Mouse (Mus musculus) lung, postnatal 10 days (tissue): ENCODE results near the gene Faiml.

Source experiments
- DNase-seq: peaks from one replicate; pipeline ENCODE4 v3.0.0; 2021

Faiml gene

GRCm38 (mm10) chr9:99237139-99237538 lies at the start of gene Faiml:
Gene Faiml, minus strand, starts transcription at chr9:99237239.
- no peak for DNase-seq

GRCm38 (mm10) chr9:99258891-99259290 lies 21.9 kb upstream of the Faiml start:
- no peak for DNase-seq

GRCm38 (mm10) chr9:99256821-99257220 lies 19.8 kb upstream of the Faiml start:
- DNase-seq = no peak

- DNase-seq = no peak
Observed at GRCm38 (mm10) chr9:99256206-99256605, 19.2 kb upstream of the Faiml start.

- no peak for DNase-seq
Observed at GRCm38 (mm10) chr9:99253861-99254260, 16.8 kb upstream of the Faiml start.

GRCm38 (mm10) chr9:99248906-99249305 lies 11.9 kb upstream of the Faiml start:
- DNase-seq = no peak

- no peak for DNase-seq
Observed at GRCm38 (mm10) chr9:99248304-99248703, 11.3 kb upstream of the Faiml start.

- no peak for DNase-seq
Observed at GRCm38 (mm10) chr9:99243895-99244293, 6.9 kb upstream of the Faiml start.

GRCm38 (mm10) chr9:99243190-99243894 lies 6.3 kb upstream of the Faiml start, which contains the start of gene Cep70:
Gene Cep70, plus strand, starts transcription at chr9:99243367.
- peak; percentile 96 for DNase-seq

GRCm38 (mm10) chr9:99242533-99243189 lies 5.6 kb upstream of the Faiml start:
- DNase-seq = no peak

GRCm38 (mm10) chr9:99242035-99242434 lies 5.0 kb upstream of the Faiml start:
- DNase-seq = peak; percentile 64

GRCm38 (mm10) chr9:99240571-99240970 lies 3.5 kb upstream of the Faiml start:
- no peak for DNase-seq

GRCm38 (mm10) chr9:99239256-99239655 lies 2.2 kb upstream of the Faiml start:
- DNase-seq = no peak

- DNase-seq = no peak
Observed at GRCm38 (mm10) chr9:99238276-99238675, 1.2 kb upstream of the Faiml start.

- DNase-seq = no peak
Observed at GRCm38 (mm10) chr9:99229450-99229849, 7.6 kb downstream of the Faiml start.

GRCm38 (mm10) chr9:99224583-99224982 lies 12.5 kb downstream of the Faiml start:
- DNase-seq = no peak

- DNase-seq = no peak
Observed at GRCm38 (mm10) chr9:99221636-99222035, 15.4 kb downstream of the Faiml start.

- DNase-seq = peak; percentile 77
Observed at GRCm38 (mm10) chr9:99217999-99218719, 18.9 kb downstream of the Faiml start.

- no peak for DNase-seq
Observed at GRCm38 (mm10) chr9:99216182-99216581, 20.9 kb downstream of the Faiml start.

GRCm38 (mm10) chr9:99212643-99213042 lies 24.4 kb downstream of the Faiml start:
- no peak for DNase-seq

GRCm38 (mm10) chr9:99183043-99183670 lies 53.9 kb downstream of the Faiml start:
- peak; percentile 8 for DNase-seq

GRCm38 (mm10) chr9:99182121-99182520 lies 54.9 kb downstream of the Faiml start:
- peak; percentile 3 for DNase-seq

- peak; percentile 25 for DNase-seq
Observed at GRCm38 (mm10) chr9:99180272-99180671, 56.8 kb downstream of the Faiml start.
